Mouse (Mus musculus) adrenal gland, adult 18-20 months (tissue): ENCODE measurements around the gene Nr6a1. TPM values are rescaled to one million over a fixed set of nuclear protein-coding genes. Genes with fewer than 3 reads are reported as not detected.

Source experiments
- DNase-seq, 2 experiments: peaks; one replicate each; pipeline ENCODE4 v3.0.0; 2021 to 2022; ENCODE audit warnings: low spot score in 2 of 2
- total RNA-seq, 2 experiments: library from RNA; stranded (reverse); gene quantifications; 1 replicate in 1 of 2; 2 replicates in 1 of 2; pipeline ENCODE4 v1.2.3; 2021

The Nr6a1 gene
- total RNA-seq, 2 experiments from 2014 or later, result 6.7 to 8.5 TPM

- DNase-seq, result no peak
These were observed 142.4 kb downstream of the Nr6a1 start for GRCm38 (mm10) chr2:38785113-38785512.

GRCm38 (mm10) chr2:38784396-38784795 is 143.1 kb downstream of the Nr6a1 start:
- DNase-seq, result peak in 1 of 2 experiments; percentile 12

GRCm38 (mm10) chr2:38783364-38783763 is 144.1 kb downstream of the Nr6a1 start:
- DNase-seq, result no peak

DNA sequence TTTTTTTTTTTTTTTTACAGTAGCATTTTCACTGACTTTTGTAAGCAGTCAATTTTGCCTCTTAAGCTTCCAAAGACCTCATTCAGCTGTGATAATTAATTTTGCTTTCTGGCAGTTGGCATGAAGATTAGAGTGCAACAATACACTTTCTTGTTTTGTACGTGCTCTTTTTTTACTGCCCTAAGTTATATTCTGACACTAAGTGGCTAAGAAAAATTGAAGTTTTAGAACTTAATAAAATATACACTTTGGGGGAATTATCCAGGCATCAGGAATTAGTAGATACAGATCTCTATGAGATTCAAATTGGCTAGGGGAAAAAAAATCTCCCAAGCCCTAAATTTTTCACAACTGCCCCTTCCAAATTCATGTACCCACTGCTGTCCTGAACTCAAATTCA is 144.8 kb downstream of the Nr6a1 start:
- DNase-seq, result no peak

DNA sequence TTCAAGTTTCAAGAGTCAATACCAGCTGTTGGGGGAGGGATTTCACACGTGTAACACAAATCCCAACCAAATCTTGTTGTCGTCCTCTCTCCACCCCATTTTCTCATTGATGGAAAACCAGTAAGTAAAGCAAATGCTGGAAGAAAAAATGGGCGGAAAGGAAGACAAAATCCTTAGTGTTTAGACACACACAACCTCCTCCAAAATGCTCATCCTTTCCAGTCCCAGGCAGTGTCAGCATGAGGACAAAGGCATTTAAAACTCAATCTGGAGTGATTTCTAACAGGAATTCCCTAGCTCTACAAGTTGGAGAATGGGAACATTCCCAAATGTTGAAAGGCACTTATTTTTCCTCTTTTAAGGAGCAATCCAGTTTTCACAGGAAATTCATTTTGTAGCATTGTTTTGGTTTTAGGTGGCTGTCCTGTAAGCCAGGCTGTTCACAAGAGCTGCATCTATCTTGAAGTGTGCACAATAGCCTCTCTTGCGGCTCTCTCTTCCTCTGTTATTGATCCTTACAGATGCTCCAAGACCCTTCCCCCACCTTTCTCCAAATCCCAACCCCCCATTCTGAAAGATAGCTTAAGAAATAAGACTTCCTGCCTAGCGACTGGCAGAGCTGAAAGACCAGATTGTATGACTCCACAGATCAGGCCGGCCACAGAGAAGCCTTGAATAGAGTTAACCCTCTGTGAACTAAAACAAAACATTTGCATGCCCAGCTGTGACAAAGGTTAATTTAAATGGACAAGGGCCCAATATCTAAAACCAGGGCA is 145.4 kb downstream of the Nr6a1 start:
- no peak for DNase-seq

- DNase-seq, result no peak
These were observed 147.5 kb downstream of the Nr6a1 start for GRCm38 (mm10) chr2:38779939-38780338.

GRCm38 (mm10) chr2:38777326-38777725 is 150.2 kb downstream of the Nr6a1 start:
- DNase-seq, result no peak

GRCm38 (mm10) chr2:38774936-38775335 is 152.6 kb downstream of the Nr6a1 start:
- DNase-seq, result no peak

GRCm38 (mm10) chr2:38771478-38771797 is 156.1 kb downstream of the Nr6a1 start:
- DNase-seq, result no peak

DNA sequence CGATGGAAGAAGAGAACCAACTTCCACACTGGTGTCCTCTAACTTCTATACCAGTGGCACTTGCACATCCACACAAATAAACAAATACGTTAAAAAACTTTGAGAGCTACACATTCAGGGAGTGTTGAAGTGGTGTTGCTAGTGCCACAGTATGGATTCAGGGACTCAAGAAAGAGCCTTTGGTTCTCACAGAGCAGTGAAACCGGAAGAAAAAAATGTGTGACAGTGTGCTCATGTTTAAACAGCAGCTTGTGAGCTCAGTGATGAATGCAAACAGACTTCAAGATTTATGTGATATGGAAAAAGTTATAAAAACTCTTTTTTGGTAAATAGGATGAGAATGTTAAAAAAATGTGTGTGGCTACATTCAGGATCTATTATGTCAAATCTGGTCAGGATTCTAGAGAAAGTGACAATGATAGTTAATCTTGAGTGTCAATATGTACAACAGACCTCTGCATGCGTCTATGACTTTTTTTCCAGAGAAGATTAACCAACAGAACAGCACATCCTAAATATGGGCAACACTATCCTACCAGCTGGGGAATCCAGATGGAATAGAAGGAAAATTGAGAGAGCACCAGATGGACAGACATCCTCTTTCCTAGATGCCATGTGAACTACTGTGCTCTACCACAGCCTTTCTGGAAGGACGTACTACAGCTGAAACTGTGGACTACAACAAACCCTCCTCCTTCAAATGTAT is 156.6 kb downstream of the Nr6a1 start:
- no peak for DNase-seq

GRCm38 (mm10) chr2:38767177-38767931 is 160.1 kb downstream of the Nr6a1 start:
- no peak for DNase-seq

DNA sequence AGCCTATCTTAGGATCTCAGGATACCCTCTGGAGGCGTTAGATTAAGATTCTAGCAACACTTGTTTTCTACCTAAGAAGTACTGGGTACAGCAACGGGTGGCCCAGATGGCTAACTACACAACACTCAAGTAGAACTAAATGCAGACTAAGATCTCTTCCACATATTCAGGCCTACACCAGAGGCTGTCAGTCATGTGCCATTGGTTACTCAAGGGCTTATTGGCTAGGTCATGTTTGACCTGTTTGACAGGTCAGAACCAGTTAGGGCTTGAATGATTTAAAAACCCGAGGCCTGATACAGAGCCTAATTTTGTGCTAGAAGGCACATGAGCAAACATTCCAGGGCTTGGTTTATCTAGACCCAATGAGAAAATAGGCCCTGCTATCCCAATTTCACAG is 187.6 kb downstream of the Nr6a1 start:
- DNase-seq, result no peak

DNA sequence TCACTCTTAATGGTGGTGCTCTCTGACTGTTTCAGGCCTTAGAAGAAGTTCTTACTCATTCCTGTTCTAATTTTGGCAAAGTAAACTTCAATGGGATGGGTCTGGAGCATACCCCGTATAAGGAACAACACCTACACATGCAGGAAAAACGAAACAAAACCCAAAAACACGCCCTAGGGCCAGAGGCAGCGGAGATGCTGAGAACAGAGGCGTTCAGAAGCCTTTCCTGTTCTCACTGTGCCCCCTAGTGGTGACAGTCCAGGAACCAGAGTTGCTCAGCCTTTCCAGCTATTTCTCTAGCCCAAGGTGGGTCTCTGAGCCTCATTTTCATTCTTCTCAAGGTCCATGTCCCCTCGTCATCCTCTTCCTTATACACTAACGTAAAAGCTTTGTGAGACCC is 188.1 kb downstream of the Nr6a1 start:
- DNase-seq, result peak; percentile 69 to 83

GRCm38 (mm10) chr2:38738601-38739301 is 188.7 kb downstream of the Nr6a1 start:
- no peak for DNase-seq

GRCm38 (mm10) chr2:38735740-38736139 is 191.7 kb downstream of the Nr6a1 start:
- no peak for DNase-seq

GRCm38 (mm10) chr2:38734721-38735120 is 192.8 kb downstream of the Nr6a1 start:
- DNase-seq, result no peak

DNA sequence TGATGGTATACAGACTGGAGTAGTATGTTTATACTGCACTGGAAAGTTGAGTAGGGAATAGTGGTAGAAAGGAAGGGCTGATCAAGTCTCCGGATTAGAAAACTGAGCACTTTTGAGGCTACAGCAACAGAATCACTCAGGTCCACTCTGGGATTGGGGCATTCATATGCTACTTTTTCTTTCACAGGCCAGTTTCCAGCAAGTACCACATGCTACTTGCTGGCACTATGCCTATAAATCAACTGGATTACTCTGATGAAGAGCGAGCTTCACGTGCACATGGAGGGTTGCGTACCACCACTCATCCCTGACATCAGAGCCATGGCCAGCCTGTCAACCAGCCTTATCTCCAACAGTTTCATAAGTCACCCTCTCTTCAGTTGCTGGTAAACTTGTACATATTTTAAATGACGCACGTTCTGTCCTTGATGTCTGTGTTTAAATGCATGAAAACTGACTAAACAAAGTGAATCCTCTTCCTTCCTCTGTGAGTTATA is 197.1 kb downstream of the Nr6a1 start:
- DNase-seq, result peak in 1 of 2 experiments; percentile 32

- no peak for DNase-seq
These were observed 202.1 kb downstream of the Nr6a1 start for GRCm38 (mm10) chr2:38725427-38725826.

GRCm38 (mm10) chr2:38723378-38723777 is 204.1 kb downstream of the Nr6a1 start:
- DNase-seq, result no peak

- no peak for DNase-seq
These were observed 205.4 kb downstream of the Nr6a1 start for GRCm38 (mm10) chr2:38722076-38722475.

- DNase-seq, result no peak
These were observed 206.8 kb downstream of the Nr6a1 start for GRCm38 (mm10) chr2:38720661-38721060.
